Mouse (Mus musculus): Measurements from ENCODE around the gene Ptprq. TPM values are rescaled to one million over a fixed set of nuclear protein-coding genes. Genes with fewer than 3 reads are reported as not detected.

Ptprq gene
- polyA plus RNA-seq, 1 experiment = 0.02 TPM

DNA sequence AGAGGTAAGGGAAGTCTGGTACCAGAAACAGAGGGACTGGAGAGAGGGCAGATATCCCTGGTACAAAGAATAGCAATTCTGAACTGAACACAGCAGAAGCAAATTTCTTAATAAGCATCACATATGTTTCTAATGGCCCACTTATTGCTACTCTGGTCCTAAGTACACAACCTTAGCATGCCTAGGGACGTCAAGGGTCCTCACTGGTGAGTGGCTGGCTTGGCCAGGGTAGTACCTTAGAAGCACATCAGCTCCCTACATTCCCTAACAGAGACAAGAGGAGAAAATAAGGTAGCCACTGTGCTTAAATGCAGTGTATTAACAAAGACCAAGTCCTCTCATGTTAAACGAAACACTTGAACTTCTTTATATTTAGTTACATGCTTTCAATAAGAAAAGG is 21.1 kb downstream of the Ptprq start:
- Histone ChIP-seq H3K27ac (ENCODE audit: insufficient read depth, low read depth, low read length) (no peak overlapping the region), H3K27me3 (replicated peaks; ENCODE audit: control insufficient read depth, insufficient read depth, low read length) (no peaks in the 10 kb centered on the region), H3K4me1 (ENCODE audit: control insufficient read depth, insufficient read depth, low read length) (no peaks in the 10 kb centered on the region), H3K4me3 (ENCODE audit: insufficient read depth, low read depth, low read length) (no peak overlapping the region), H3K36me3 (ENCODE audit: control insufficient read depth, insufficient read depth, low read length) (no peaks in the 10 kb centered on the region)
- WGBS = 74% methylated on average over 2 of the region's 2 CpGs
- TF ChIP-seq POLR2A (IDR thresholded peaks at IDR 0.05; ENCODE audit: low read depth, low read length) (no peak), CTCF (conservative IDR thresholded peaks at IDR 0.05; ENCODE audit: insufficient read depth, insufficient read length, low read depth, low read length) (no peak)
- DNase-seq = no peak

DNA sequence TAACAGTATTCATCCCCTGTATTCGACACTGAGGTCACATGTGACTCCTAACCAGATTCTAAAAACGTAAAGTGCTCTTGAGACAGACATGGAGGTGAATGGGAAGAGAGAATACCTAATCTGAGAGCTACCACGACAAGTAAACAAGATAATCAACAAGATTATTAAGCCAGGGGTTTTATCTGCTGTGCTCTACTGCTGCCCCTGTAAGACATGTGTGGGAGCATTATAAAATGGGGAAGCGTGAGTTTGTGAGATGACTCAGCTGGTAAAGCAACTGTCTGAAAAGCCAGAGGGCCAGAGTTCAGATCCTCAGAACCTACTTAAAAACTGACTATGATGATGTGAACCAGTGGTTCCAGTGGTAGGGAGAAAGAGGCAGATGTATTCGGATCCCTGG is 22.7 kb downstream of the Ptprq start:
- Histone ChIP-seq H3K4me3 (ENCODE audit: insufficient read depth, low read depth, low read length) (no peak overlapping the region), H3K27ac (ENCODE audit: insufficient read depth, low read depth, low read length) (no peak overlapping the region), H3K36me3 (ENCODE audit: control insufficient read depth, insufficient read depth, low read length) (no peaks in the 10 kb centered on the region), H3K27me3 (replicated peaks; ENCODE audit: control insufficient read depth, insufficient read depth, low read length) (no peaks in the 10 kb centered on the region), H3K4me1 (ENCODE audit: control insufficient read depth, insufficient read depth, low read length) (no peaks in the 10 kb centered on the region)
- no peak for DNase-seq
- WGBS = 72% methylated on average over 5 of the region's 5 CpGs
- TF ChIP-seq POLR2A (IDR thresholded peaks at IDR 0.05; ENCODE audit: low read depth, low read length) (no peak), CTCF (conservative IDR thresholded peaks at IDR 0.05; ENCODE audit: insufficient read depth, insufficient read length, low read depth, low read length) (no peak)

DNA sequence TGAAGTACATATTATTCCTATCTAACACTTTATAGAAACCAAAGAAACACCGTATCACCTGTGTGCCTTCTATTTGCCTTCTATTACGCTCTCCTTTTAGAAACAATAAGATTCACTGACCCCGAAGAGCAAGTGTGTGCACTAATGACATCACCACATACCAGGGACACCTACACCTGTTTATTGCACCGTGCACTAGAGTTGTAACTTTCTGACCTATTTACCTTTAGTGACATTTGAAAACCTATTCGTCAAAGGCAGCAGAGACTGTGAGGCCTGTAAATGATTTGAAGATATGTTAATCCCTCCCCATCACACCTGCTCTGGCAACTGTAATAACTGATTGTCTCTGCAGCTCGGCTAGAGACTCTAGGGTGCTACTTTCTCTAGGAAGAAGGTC is 32.5 kb downstream of the Ptprq start:
- H3K4me3 ChIP-seq (ENCODE audit: insufficient read depth, low read depth, low read length) = no peak overlapping the region
- H3K36me3 ChIP-seq (ENCODE audit: control insufficient read depth, insufficient read depth, low read length) = no peaks in the 10 kb centered on the region
- WGBS = 53% methylated on average over 6 of the region's 6 CpGs
- no peaks in the 10 kb centered on the region for H3K27me3 ChIP-seq (replicated peaks; ENCODE audit: control insufficient read depth, insufficient read depth, low read length)
- no peak overlapping the region for H3K27ac ChIP-seq (ENCODE audit: insufficient read depth, low read depth, low read length)
- TF ChIP-seq POLR2A (IDR thresholded peaks at IDR 0.05; ENCODE audit: low read depth, low read length) = no peak
- TF ChIP-seq CTCF (conservative IDR thresholded peaks at IDR 0.05; ENCODE audit: insufficient read depth, insufficient read length, low read depth, low read length) = no peak
- DNase-seq = no peak
- H3K4me1 ChIP-seq (ENCODE audit: control insufficient read depth, insufficient read depth, low read length) = no peaks in the 10 kb centered on the region

- Histone ChIP-seq H3K27me3 (replicated peaks; ENCODE audit: control insufficient read depth, insufficient read depth, low read length) (no peaks in the 10 kb centered on the region), H3K27ac (ENCODE audit: insufficient read depth, low read depth, low read length) (no peak overlapping the region), H3K36me3 (ENCODE audit: control insufficient read depth, insufficient read depth, low read length) (no peaks in the 10 kb centered on the region), H3K4me1 (ENCODE audit: control insufficient read depth, insufficient read depth, low read length) (no peaks in the 10 kb centered on the region), H3K4me3 (ENCODE audit: insufficient read depth, low read depth, low read length) (no peak overlapping the region)
- DNase-seq = no peak
- WGBS = 81% methylated on average over 1 of the region's 1 CpGs
- TF ChIP-seq CTCF (conservative IDR thresholded peaks at IDR 0.05; ENCODE audit: insufficient read depth, insufficient read length, low read depth, low read length) (no peak), POLR2A (IDR thresholded peaks at IDR 0.05; ENCODE audit: low read depth, low read length) (no peak)
Measured at GRCm38 (mm10) chr10:107675994-107676393, 43.9 kb downstream of the Ptprq start.

- TF ChIP-seq CTCF (conservative IDR thresholded peaks at IDR 0.05; ENCODE audit: insufficient read depth, insufficient read length, low read depth, low read length) (no peak), POLR2A (IDR thresholded peaks at IDR 0.05; ENCODE audit: low read depth, low read length) (no peak)
- Histone ChIP-seq H3K36me3 (ENCODE audit: control insufficient read depth, insufficient read depth, low read length) (no peaks in the 10 kb centered on the region), H3K4me1 (ENCODE audit: control insufficient read depth, insufficient read depth, low read length) (no peaks in the 10 kb centered on the region), H3K27me3 (replicated peaks; ENCODE audit: control insufficient read depth, insufficient read depth, low read length) (no peaks in the 10 kb centered on the region), H3K4me3 (ENCODE audit: insufficient read depth, low read depth, low read length) (no peak overlapping the region), H3K27ac (ENCODE audit: insufficient read depth, low read depth, low read length) (no peak overlapping the region)
- no peak for DNase-seq
- WGBS = 76% methylated on average over 4 of the region's 4 CpGs
Measured at GRCm38 (mm10) chr10:107668374-107669094, 51.3 kb downstream of the Ptprq start.

GRCm38 (mm10) chr10:107662372-107663065 is 57.3 kb downstream of the Ptprq start:
- H3K27me3 ChIP-seq (replicated peaks; ENCODE audit: control insufficient read depth, insufficient read depth, low read length) = no peaks in the 10 kb centered on the region
- no peak for DNase-seq
- TF ChIP-seq CTCF (conservative IDR thresholded peaks at IDR 0.05; ENCODE audit: insufficient read depth, insufficient read length, low read depth, low read length) = no peak
- TF ChIP-seq POLR2A (IDR thresholded peaks at IDR 0.05; ENCODE audit: low read depth, low read length) = no peak

DNA sequence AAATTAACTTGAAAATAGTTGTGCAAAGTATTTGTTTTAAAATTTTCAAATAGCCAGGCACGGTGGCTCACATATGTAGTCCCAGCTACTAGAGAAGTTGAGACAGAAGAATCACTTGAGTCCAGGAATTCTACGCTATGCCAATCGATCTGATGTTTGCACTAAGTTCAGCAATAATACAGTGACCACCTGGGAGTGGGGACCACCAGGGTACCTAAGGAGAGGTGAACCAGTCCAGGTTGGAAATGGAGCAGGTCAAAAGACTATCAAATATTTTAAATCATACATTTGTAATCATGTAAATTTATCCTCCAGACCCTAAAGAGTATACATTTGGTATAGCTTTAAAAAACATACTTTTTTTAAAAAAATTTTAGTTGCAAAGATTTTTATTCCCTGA is 57.9 kb downstream of the Ptprq start:
- no peak overlapping the region for H3K4me3 ChIP-seq (ENCODE audit: insufficient read depth, low read depth, low read length)
- no peak for DNase-seq
- 92% methylated on average over 3 of the region's 3 CpGs for WGBS
- H3K27ac ChIP-seq (ENCODE audit: insufficient read depth, low read depth, low read length) = no peak overlapping the region
- H3K36me3 ChIP-seq (ENCODE audit: control insufficient read depth, insufficient read depth, low read length) = no peaks in the 10 kb centered on the region
- H3K4me1 ChIP-seq (ENCODE audit: control insufficient read depth, insufficient read depth, low read length) = no peaks in the 10 kb centered on the region
- no peak for TF ChIP-seq CTCF (conservative IDR thresholded peaks at IDR 0.05; ENCODE audit: insufficient read depth, insufficient read length, low read depth, low read length)
- TF ChIP-seq POLR2A (IDR thresholded peaks at IDR 0.05; ENCODE audit: low read depth, low read length) = no peak
- H3K27me3 ChIP-seq (replicated peaks; ENCODE audit: control insufficient read depth, insufficient read depth, low read length) = no peaks in the 10 kb centered on the region

More at GRCm38 (mm10) chr10:107662372-107663065, 57.3 kb downstream of the Ptprq start:
- WGBS = 61% methylated on average over 5 of the region's 5 CpGs
- Histone ChIP-seq H3K4me1 (ENCODE audit: control insufficient read depth, insufficient read depth, low read length) (no peaks in the 10 kb centered on the region), H3K27ac (ENCODE audit: insufficient read depth, low read depth, low read length) (no peak overlapping the region), H3K4me3 (ENCODE audit: insufficient read depth, low read depth, low read length) (no peak overlapping the region), H3K36me3 (ENCODE audit: control insufficient read depth, insufficient read depth, low read length) (no peaks in the 10 kb centered on the region)
